Mouse (Mus musculus): ENCODE data around the gene Tomm20.
"Not testable (repeated sequence)": the region's sequence is repeated elsewhere in the genome, so short reads cannot be mapped to it uniquely, and the experiment has no call there.

Gene Tomm20

DNA sequence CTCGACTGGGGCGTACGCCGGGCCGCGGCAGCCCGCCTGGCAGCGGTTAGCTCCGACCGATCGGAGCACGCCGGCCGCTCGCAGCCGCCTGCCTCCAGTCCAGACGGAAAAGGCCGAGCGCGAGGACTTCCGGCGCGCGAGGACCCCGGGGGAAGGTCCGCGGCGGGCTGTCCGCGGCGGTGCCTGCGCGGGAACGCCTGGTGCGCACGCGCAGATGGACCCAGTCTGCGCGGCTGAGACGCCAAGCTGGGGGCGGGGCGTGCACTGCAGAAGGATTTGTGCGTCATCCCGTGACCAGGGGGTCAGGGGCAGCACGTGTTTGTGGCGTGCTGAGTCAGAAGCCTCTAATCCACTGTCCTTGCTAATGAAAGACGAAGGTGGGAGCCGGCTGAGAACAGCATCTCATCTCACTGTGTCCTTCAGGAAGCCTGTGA lies at the start of gene Tomm20:
Gene Tomm20, minus strand, starts transcription at position 115 of the 434 bp plus-strand sequence.
- DNase-seq (ENCODE audit: low spot score): peak; percentile 92

DNA sequence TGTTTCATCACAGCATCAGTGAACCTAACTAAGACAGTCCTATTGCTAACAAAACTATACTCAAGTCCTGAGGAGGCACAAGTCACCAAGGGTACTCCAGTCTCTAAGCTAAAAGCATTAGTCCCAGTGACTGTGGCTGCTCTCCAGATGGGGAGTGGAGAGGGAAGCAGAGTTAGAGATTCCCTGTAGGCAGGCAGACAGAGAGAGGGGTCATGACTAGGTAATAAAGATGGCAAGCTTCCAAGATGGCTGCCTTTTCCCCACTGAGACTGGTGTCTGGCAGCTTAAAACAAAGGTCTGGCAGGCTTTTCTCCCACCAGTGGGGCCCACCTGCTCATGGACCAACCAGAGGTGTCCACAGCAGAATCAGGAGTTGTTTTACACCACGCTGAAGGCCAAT lies 48.9 kb upstream of the Tomm20 start:
- no peak for DNase-seq (ENCODE audit: low spot score)

DNA sequence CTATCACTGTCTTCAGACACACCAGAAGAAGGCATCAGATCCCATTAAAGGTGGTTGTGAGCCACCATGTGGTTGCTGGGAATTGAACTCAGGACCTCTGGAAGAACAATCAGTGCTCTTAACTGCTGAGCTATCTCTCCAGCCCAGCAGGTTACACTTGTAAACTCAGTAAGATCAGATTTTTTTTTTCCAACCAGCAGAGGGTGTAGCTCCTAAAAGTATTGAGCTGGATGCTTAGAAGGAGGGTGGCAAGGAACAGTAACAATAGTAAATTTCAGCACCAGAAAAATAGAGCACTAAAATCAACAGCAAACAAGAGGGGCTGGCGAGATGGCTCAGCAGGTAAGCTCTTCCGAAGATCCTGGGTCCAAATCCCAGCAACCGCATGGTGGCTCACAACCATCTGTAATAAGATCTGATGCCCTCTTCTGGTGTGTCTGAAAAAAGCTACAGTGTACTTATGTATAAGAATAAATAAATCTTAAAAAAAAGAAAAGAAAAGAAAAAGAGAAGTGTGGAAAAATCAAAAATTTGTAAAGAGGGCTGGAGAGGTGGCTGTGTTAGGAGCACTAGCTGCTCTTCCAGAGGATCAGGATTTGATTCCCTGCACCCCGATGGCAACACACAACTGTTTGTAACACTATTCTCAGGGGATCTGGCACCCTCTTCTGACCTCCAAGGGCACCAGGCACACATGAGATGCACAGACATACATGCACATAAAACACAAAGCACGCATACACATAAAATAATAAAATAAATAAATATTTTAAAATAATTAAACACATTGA lies 43.9 kb upstream of the Tomm20 start:
- DNase-seq (ENCODE audit: low spot score): no peak

DNA sequence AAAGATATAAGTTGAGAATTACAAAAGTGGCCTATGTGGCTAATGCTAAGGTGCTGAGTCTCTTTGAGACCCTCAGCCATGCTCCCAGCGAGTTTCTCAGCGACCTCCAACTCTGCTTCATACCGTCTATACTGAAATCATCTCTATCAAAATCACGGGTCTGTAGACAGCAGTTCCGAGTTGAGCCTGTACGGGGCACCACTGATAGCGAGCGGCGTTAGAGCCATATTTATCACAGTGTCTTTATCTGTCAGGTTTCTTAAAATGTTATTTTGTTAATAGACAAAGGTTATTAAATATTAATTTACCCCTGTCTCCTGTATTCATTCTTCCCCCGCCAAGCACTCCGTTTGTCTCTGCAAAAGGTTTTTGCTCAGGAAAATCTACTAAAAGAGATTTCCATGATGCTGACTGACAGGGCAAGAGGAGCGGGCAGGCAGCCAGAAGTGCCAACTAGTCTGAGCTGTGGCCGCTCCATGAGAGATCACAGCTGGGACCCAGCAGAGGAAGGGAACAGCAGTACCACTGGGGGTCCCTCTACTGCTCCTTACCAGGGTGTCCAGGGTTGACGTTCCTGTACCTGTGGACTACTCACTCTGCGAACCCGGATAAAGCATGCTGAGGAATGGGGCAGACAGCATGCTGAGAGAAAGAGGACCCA lies 42.8 kb upstream of the Tomm20 start:
- no peak for DNase-seq (ENCODE audit: low spot score)

DNA sequence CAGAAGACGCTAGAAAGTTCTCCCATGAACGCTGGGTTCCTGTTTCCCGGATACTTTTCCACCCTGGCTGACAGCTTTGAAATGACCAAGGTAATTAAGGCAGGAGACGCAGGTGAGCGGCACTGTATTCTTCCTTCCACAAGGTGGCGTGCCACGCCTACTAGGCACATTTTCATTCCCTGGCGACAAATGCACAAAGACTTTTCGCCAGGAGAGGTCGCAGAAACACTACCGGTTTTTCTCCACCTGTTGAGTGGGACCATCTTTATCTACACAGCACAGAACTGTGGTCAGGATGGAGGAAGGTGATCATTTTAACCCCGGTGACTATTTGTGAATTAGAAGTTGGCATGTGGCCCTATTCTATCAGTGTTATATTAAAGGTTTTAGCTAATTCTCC lies 40.9 kb upstream of the Tomm20 start:
- DNase-seq (ENCODE audit: low spot score): peak; percentile 52

DNA sequence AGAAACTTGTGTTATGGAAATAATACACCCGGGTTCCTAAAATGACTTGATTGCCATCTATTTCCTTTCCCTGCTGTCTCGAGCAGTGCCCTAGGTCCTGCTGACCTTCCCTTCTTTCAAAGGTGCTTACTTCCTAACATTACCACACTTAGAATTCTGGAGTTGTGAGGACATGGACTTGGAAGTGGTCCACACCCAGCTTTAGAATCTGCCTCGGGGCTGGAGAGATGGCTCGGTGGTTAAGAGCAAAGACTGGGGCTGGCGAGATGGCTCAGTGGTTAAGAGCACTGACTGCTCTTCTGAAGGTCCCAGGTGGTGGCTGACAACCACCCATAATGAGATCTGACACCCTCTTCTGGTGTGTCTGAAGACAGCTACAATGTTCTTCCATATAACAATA lies 34.4 kb upstream of the Tomm20 start:
- DNase-seq (ENCODE audit: low spot score): no peak

DNA sequence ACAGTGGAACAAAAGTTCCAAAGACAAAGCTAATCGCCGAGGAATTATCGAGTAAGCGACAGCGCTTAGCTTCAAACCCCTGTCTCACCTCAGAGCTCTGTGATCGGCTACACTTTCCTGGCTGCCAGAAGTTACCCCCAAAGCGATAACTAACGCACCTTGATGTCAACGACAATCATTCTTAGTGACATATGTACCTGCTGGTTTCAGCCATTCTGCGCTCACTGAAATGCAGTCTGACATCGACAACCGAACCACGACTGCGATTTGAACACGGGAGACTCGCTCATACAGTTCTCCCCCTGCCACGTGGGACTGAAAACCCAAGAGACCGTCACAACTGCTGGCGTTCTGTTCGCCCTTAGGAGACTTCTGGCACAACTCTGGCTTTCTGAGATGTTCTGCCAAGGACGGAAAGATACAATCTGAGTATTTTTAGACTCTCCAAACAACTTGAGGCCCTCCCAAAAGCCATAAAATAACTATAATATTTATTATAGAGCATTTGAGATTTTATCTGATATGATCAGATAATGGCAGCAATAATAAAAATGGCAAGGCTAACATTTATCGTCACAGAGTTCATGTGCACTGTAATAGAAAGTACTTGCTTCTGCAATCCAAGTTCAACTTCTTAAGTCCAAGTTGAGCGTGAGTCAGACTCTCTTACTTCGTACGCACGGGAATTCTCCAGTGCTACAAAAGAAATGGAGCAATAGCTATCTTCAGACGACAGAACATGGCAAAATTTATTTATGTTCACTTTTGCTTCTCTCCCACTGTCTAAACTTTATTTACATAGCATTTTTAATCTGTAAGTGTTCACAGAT lies 33.7 kb upstream of the Tomm20 start:
- no peak for DNase-seq (ENCODE audit: low spot score)

DNA sequence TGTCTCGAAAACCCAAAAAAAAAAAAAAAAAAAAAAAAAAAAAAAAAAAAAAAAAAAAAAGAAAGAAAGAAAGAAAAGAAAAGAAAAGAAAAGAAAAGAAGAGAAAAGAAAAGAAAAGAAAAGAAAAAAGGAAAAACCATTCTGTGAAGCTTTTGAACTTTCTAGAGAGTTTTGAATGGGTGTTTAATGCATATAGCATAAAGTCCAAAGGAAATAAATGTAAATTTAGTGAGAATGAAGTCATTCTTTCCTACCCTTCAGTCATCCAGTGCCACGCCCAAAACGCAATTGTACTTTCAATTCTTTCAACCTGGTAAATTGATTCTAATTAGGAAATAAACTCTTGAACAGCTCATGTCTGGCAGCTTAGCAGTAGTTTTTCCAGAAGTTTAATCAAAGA lies 32.9 kb upstream of the Tomm20 start:
- not testable (repeated sequence) for DNase-seq (ENCODE audit: low spot score)

DNA sequence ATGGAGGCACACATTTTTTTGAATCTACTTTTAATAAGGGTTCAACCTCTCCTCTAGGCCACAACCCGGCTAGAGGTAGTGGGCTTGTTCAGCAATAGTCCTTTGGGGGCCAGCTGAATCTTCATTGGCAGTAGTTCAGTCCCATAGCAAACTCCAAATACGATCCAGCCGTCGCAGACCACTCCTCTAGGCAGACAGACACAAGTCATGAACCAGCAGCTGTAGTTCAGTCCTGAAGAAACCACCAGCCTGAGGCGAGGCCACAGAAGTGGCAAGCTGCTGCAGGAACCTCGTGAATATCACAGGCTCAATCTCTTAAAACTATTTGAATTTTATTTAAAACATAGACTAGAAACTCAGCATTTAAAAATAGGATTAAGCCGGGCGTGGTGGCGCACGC lies 32.4 kb upstream of the Tomm20 start:
- DNase-seq (ENCODE audit: low spot score): no peak

DNA sequence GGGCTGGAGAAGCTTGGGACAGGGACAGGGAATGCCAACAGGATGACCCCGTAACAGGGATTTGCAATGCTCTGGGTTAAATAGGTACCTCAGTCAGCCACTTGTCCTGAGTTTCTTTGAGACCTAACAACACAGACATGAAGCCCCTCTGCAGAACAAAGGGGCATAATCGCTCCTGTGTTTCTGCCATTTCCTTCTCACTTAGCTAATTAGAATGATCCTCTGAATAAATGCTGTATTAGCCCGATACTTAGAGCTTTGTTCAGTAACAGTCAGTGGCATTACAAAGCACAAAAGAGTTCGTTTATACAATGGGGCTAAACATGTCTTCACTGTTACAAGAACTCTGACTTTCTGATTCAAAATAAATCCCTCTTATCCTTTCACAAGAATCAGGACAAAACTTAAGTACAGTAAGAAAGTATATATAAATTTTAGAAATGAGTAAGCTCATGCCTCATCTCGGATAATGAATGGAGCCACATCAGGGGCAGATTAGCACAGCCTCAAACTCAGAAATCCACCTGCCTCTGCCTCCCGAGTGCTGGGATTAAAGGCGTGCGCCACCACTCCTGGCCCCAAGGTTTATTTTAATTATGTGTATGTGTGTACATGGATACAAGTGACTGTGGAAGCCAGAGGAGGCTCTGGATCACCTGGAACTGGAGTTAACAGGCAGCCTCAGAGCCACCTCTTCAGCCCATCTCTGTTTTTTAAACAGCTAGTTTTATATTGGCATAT lies 31.1 kb upstream of the Tomm20 start:
- DNase-seq (ENCODE audit: low spot score): no peak

DNA sequence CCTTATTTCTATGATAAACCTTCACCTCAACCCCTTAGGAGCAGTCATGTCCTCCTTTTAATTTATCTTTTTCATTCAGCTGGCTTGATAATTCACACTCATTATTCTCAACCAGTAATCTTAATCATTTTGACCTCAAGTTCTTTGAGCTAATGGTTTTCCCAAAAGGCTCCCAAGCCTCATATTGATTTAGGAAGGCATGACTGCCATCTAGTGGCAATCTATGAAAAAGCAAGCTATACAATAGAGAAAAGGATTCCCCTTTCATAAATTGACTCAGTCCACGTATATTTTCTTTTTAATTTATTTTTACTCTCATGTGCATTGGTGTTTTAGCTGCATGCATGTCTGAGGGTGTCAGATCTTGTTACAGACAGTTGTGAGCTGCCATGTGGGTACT lies 30.1 kb upstream of the Tomm20 start:
- no peak for DNase-seq (ENCODE audit: low spot score)

DNA sequence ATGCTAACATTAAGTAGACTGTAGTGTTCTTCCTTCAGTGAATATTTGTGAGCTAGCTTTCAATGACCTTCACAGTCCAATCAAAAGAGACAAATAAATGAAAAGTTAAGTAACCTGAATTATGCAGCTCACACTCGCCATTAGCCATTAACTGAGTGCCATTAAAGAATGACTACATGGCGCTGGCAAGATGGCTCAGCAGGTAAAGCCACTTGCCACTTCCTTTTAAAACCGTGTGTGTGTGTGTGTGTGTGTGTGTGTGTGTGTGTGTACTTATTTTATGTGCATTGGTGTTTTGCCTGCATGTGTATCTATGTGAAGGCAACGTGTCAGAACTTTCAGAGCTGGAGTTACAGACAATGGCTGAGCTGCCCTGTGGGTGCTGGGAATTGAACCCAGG lies 28.9 kb upstream of the Tomm20 start:
- no peak for DNase-seq (ENCODE audit: low spot score)

DNA sequence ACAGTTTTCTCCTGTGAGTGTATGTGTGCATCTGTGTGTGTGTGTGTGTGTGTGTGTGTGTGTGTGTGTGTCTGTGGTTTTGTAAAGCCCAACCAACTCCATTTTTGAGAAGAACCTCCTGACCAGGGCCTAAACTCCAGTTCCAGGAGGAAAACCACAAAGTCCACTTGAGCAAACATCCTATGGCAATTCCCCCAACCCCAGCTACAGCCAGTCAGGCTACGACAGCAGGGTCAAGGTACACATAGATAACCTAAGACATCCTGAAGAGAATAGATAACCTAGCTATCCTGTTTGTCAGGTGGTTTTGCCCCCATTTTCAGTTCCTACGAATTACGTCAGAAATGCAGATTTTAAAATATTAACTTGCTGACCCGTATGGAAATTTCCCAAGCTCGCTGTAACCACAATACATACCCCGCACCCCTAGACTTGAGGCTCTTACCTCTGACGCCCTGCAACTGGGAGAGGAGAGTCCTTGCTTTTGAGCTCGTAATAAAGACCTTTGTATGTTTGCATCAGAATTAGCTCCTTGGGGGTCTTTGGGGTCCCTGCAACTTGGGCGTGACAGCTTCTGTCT lies 28.1 kb upstream of the Tomm20 start:
- no peak for DNase-seq (ENCODE audit: low spot score)

DNA sequence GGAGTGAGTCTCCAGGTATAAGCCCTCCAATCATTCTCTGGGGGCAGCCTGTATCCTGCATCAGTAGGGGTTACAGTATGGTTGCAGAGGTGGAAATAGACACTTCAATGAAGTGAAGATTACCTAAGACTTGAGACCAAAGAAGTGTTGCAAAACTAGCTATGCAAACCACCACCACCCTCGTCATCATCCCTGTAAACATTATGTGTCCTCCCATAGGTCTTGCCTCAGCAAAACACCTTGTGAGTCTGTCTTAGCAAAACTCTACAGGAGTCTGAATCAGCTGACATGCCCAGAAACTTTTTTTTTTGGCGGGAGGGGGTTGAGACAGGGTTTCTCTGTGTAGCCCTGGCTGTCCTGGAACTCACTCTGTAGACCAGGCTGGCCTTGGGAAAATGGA lies 27.0 kb upstream of the Tomm20 start:
- DNase-seq (ENCODE audit: low spot score): no peak

DNA sequence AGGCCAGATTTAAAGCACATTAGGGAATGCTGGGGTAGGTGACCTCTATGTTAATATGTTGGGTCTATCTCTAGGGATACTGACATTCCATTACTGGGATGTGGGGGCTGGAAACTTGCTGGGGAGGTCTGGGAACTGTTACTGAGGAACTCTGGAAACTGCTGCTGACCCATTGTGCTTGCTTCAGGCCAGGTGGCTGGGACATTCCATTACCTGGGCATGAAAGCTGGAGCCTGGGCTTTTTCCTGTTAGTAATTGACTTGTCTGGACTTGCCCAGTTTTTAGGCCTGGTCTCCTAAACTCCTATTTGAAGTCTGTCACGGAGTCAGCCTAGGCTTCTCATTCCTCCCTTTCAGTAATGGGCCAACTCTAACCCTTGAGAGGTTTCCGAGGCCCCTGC lies 26.5 kb upstream of the Tomm20 start:
- DNase-seq (ENCODE audit: low spot score): no peak

DNA sequence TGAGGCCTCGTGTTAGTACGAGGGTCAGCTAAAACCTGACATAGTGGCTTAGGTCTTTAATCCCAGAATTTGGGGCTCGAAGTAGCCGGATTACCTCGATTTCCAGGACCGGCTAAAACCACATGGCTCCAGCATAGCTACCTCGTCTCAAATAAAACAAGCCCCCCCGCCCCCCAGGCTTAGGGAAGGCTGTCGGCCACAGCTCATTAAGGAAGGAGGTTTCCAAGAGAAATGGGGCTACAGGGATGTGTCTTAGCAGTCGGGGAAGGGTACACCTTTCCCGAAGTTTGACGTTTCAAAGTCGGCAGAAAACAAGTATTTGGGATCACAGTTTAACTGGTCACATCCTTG lies 25.6 kb upstream of the Tomm20 start:
- no peak for DNase-seq (ENCODE audit: low spot score)

DNA sequence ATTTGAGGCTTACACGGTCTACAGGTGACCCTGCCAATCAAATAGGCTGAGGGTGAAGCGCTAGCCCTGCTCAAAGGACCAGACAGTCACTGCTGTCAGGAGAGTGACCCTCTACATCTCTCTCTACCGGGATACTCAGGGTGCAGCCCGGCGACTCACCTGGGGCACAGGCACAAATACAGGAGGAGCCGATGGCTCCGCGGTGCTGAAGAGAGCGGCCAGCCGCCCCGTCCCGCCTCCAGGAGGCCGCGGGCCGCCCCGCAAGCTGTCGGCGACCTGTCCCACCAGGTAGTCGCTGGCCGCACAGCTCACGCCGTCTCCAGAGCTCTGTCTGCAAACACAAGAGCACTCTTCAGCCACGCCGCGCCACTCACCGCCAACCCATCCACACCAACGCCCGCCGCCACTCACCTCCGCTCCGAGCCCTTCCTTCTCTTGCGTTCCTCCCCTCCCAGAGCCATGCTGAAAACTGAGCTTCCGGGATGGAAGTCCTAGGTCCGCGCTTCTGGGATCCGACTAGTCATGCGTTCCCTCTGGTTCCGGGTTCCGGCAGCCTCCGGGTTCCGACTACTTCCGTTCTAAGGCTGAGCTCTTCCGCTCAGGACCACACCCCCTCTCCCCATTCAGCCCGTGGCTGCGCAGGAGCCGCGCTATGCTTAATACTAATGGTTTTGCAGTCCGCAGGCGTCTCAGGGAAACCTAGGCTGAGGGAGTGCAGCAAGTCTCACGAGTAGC lies 25.1 kb upstream of the Tomm20 start, which contains the start of gene Rbm34:
Gene Rbm34, minus strand, starts transcription at position 493 of the 735 bp plus-strand sequence.
- DNase-seq (ENCODE audit: low spot score): peak; percentile 84

DNA sequence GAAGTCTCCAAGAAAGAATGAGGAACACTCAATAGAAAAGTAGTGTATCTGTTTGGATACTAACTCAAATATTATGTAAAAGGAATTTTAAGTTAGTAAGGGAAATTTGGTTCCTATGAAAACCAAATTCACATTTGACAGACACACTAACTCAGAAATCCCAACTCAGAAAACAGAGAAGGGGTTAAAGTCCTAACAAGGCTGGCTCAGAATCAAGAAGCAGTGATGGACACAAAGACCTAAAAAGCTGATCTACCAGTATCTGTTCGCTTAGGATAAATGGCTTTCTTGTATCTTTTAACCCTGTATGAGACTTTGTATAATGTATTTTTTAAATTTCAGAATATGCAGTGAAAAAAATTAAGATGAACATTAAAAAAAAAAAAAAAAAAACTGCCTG lies 23.9 kb upstream of the Tomm20 start:
- DNase-seq (ENCODE audit: low spot score): no peak

DNA sequence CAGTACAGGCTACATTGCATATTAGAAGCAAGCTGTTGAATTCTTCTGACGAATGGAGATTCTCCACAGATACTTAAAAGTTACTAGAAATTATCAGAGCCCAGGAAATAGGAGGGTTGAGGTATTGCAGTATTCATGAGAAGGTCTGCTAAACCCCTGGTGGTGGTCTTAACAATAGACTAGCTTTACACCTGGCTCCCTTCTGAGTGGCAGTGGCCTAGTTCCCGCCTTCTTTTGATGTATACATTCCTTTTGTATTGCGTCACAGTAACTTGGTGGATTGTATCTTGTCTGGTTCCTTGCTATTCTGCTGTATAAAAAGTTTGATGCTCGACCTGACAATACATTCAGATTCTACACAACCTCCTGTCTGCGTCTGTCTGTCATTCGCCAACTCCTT lies 22.5 kb upstream of the Tomm20 start:
- no peak for DNase-seq (ENCODE audit: low spot score)

DNA sequence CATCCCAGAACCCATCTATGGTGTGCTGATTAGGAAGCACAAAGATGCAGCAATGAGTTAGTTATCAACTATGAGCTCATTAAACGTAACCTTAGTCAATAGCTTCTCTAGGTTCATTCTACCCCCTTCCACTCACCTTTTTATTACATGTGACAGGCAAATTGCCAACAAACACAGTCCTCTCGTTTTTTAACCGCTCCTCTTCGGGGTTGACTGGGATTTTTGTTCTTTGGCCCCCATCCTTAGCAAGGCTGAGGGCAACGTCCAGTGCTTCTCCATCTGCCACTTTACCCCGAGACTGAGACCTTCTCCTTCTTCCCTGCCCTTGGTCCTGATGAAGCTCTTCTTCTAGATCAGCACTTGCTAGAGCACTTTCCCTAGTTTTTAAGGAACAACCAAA lies 19.6 kb upstream of the Tomm20 start:
- no peak for DNase-seq (ENCODE audit: low spot score)

DNA sequence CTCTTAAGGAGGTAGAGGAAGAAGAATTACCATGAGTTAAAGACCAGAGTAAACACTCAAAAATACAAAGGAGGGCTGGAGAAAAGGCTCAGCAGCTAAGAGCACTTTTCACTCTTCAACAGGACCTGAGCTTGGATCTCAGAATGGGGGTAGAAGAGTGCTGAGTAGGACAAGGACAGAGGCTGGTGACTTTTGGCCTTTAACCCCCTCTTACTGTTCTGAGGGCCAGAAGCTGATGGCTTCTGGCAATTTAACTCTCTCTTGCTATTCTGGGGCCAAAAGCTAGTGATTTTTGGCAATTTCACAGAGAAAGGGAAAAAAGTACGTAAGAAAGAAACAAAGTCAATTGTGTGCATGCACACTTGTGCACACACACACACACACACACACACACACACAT lies 17.2 kb upstream of the Tomm20 start:
- no peak for DNase-seq (ENCODE audit: low spot score)
